Mouse (Mus musculus): ENCODE data around the gene Mmgt2.

The Mmgt2 gene

GRCm38 (mm10) chr11:62621079-62621478, 27.4 kb upstream of the Mmgt2 start:
- DNase-seq (ENCODE audit: low spot score in 2 of 2): no peak

- no peak for DNase-seq (ENCODE audit: low spot score in 2 of 2)
Measured at GRCm38 (mm10) chr11:62621586-62622283, 26.7 kb upstream of the Mmgt2 start.

GRCm38 (mm10) chr11:62622850-62623249, 25.6 kb upstream of the Mmgt2 start:
- DNase-seq (ENCODE audit: low spot score in 2 of 2): no peak

- DNase-seq (ENCODE audit: low spot score in 2 of 2): no peak
Measured at GRCm38 (mm10) chr11:62624341-62625291, 23.8 kb upstream of the Mmgt2 start.

GRCm38 (mm10) chr11:62629352-62630224, 18.9 kb upstream of the Mmgt2 start:
- no peak for DNase-seq (ENCODE audit: low spot score in 2 of 2)

GRCm38 (mm10) chr11:62630225-62630821, 18.1 kb upstream of the Mmgt2 start:
- DNase-seq (ENCODE audit: low spot score in 2 of 2): no peak

- no peak for DNase-seq (ENCODE audit: low spot score in 2 of 2)
Measured at GRCm38 (mm10) chr11:62631138-62631537, 17.3 kb upstream of the Mmgt2 start.

GRCm38 (mm10) chr11:62635406-62635805, 13.1 kb upstream of the Mmgt2 start:
- DNase-seq (ENCODE audit: low spot score in 2 of 2): no peak

- DNase-seq (ENCODE audit: low spot score in 2 of 2): no peak
Measured at GRCm38 (mm10) chr11:62636105-62636839, 12.2 kb upstream of the Mmgt2 start.

GRCm38 (mm10) chr11:62636840-62637221, 11.6 kb upstream of the Mmgt2 start:
- DNase-seq (ENCODE audit: low spot score in 2 of 2): peak; percentile 60 to 79

GRCm38 (mm10) chr11:62637401-62637800, 11.1 kb upstream of the Mmgt2 start:
- no peak for DNase-seq (ENCODE audit: low spot score in 2 of 2)

GRCm38 (mm10) chr11:62637806-62638205, 10.7 kb upstream of the Mmgt2 start:
- no peak for DNase-seq (ENCODE audit: low spot score in 2 of 2)

- DNase-seq (ENCODE audit: low spot score in 2 of 2): no peak
Measured at GRCm38 (mm10) chr11:62638402-62638801, 10.1 kb upstream of the Mmgt2 start.

- DNase-seq (ENCODE audit: low spot score in 2 of 2): no peak
Measured at GRCm38 (mm10) chr11:62640378-62640777, 8.1 kb upstream of the Mmgt2 start.

GRCm38 (mm10) chr11:62642023-62642844, 6.2 kb upstream of the Mmgt2 start:
- DNase-seq (ENCODE audit: low spot score in 2 of 2): no peak

GRCm38 (mm10) chr11:62643011-62643631, 5.3 kb upstream of the Mmgt2 start:
- no peak for DNase-seq (ENCODE audit: low spot score in 2 of 2)

- no peak for DNase-seq (ENCODE audit: low spot score in 2 of 2)
Measured at GRCm38 (mm10) chr11:62643681-62644363, 4.6 kb upstream of the Mmgt2 start.

- DNase-seq (ENCODE audit: low spot score in 2 of 2): no peak
Measured at GRCm38 (mm10) chr11:62644602-62645336, 3.7 kb upstream of the Mmgt2 start.
